Mouse (Mus musculus) midbrain, postnatal 0 days (tissue): Measurements from ENCODE around the gene Stk38. TPM values are rescaled to one million over a fixed set of nuclear protein-coding genes. Genes with fewer than 3 reads are reported as not detected.

Source experiments
- ATAC-seq: fragments of 200-750 bp; cut with Nextera tagmentation; 2 replicates; pipeline ENCODE4 v1.8.0; 2017; ENCODE audit warnings: moderate number of reproducible peaks, mild to moderate bottlenecking, moderate TSS enrichment, moderate library complexity; ENCODE audit not compliant: low FRiP score
- DNase-seq: peaks from one replicate; pipeline ENCODE4 v3.0.0-alpha.2; 2015; ENCODE audit warnings: low spot score
- H3K27ac ChIP-seq: fragments of 300-500 bp; sonication (generic); 2 replicates; pipeline ENCODE4 v1.5.1; 2014; ENCODE audit warnings: low read depth, mild to moderate bottlenecking, low read length, mixed read lengths
- H3K27me3 ChIP-seq: fragments of 300-500 bp; sonication (generic); 2 replicates; pipeline ENCODE4 v1.6.1; 2014; ENCODE audit warnings: low read length, control low read depth, mixed read lengths; ENCODE audit not compliant: insufficient read depth
- H3K36me3 ChIP-seq: fragments of 300-500 bp; sonication (generic); 2 replicates; pipeline ENCODE4 v1.6.1; 2014; ENCODE audit warnings: low read length, control low read depth, mixed read lengths; ENCODE audit not compliant: insufficient read depth
- H3K4me1 ChIP-seq: fragments of 300-500 bp; sonication (generic); 2 replicates; pipeline ENCODE4 v1.6.1; 2014; ENCODE audit warnings: mild to moderate bottlenecking, control low read depth, antibody characterized with exemption, low read length, mixed read lengths; ENCODE audit not compliant: insufficient read depth
- H3K4me2 ChIP-seq: fragments of 300-500 bp; sonication (generic); 2 replicates; pipeline ENCODE4 v1.6.1; 2014; ENCODE audit warnings: low read depth, mild to moderate bottlenecking, low read length, mixed read lengths; ENCODE audit not compliant: poor library complexity, severe bottlenecking
- H3K4me3 ChIP-seq: fragments of 300-500 bp; sonication (generic); 2 replicates; pipeline ENCODE4 v1.5.1; 2014; ENCODE audit warnings: low read depth, mild to moderate bottlenecking, low read length, moderate library complexity
- H3K9ac ChIP-seq: fragments of 300-500 bp; sonication (generic); replicated peaks from 2 replicates; pipeline ENCODE4 v1.6.1; 2014; ENCODE audit warnings: mild to moderate bottlenecking, low read length, moderate library complexity, mixed read lengths; ENCODE audit not compliant: poor library complexity, severe bottlenecking
- H3K9me3 ChIP-seq: fragments of 300-500 bp; sonication (generic); 2 replicates; pipeline ENCODE4 v1.6.1; 2016; ENCODE audit warnings: low read length, control low read depth
- CTCF ChIP-seq: IDR thresholded peaks from 2 replicates; pipeline ENCODE4 v1.5.1; 2016; ENCODE audit warnings: antibody characterized with exemption, mild to moderate bottlenecking
- WGBS: fragments of 180-500 bp; shearing (Covaris S2); extraction: QIAGEN DNeasy Blood & Tissue Kit; methylation state at CpG from one replicate; pipeline ENCODE4 v1.1.7; 2014; 5-methylcytosine and 5-hydroxymethylcytosine counted together
- polyA plus RNA-seq: library from polyadenylated mRNA; unstranded; fragments of >200 nt; fragmentation: Nextera tagmentation; extraction: Ambion mirVana; gene quantifications from 2 replicates; pipeline ENCODE4 v1.2.1, GENCODE M21; 2015
- total RNA-seq: library from RNA; depleted of rRNA; stranded (reverse); fragments of >200 nt; gene quantifications from 2 replicates; pipeline ENCODE4 v1.2.3, GENCODE M21; 2014; rRNA removed

The Stk38 gene
- total and polyA plus RNA-seq, 2 experiments from 2014 or later, result 44.2 to 47.9 TPM

DNA sequence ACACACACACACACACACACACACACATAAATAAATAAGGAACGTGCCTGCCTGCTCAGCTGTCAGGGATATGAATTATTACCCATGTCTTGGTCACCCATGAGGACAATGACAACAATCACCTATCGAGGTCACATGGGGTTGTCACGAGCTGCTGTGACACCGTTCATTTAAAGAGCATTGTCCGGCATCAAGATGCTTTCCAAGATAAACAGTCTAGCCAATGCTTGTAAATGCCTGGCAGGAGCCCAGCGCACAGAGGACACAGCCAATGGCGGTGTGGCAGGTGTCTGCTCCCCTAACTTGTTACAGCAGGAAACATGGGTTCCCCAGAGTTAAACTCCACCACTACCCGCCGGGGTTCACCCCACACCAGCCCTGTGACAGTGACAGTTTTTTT lies 79.8 kb downstream of the Stk38 start:
- ATAC-seq (no peak), DNase-seq (no peak)
- no peak for TF ChIP-seq CTCF
- Histone ChIP-seq H3K9ac (no peak overlapping the region), H3K27me3 (no peaks in the 10 kb centered on the region), H3K4me2 (no peak overlapping the region), H3K27ac (no peak overlapping the region), H3K4me1 (no peaks in the 10 kb centered on the region), H3K36me3 (no peaks in the 10 kb centered on the region), H3K9me3 (no peaks in the 10 kb centered on the region), H3K4me3 (no peak overlapping the region)
- WGBS, result 78% methylated on average over 9 of the region's 9 CpGs

DNA sequence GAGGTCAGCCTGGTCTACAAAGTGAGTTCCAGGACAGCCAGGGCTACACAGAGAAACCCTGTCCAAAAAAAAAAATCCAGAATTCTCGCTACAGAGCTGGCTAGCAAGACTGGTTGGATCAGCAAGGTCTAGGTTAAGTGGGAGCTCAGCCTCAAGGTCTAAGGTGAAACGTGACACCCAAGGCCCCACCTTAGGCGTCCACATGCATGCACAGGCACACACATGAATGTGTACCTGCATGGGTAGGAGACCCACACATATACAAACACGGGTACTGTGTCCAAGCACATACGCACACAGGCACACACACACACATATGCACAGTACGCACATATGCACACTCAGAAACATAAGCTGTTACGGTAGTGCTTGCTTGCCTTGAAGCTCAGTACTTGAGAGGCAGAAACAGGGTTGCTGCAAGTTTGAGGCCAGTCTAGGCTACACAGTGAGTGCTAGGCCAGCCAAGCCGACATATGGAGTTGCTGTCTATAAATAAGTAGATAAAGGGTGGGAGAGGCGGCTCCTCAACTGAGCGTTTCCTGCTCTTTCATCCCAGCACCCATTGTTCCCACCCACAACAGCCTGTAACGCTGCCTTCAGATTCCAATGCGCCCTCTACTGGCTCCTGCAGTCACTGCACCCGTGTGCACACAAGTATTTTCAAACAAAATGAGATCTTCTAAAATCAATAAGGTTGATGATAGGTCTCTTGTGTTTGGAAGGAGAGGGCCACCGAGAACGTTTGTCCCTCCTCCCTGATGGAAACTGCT lies 80.7 kb downstream of the Stk38 start:
- DNase-seq (peak; percentile 48), ATAC-seq (no peak)
- Histone ChIP-seq H3K9me3 (no peaks in the 10 kb centered on the region), H3K4me3 (no peak overlapping the region), H3K4me1 (no peaks in the 10 kb centered on the region), H3K36me3 (no peaks in the 10 kb centered on the region), H3K9ac (no peak overlapping the region), H3K4me2 (no peak overlapping the region), H3K27me3 (no peaks in the 10 kb centered on the region), H3K27ac (no peak overlapping the region)
- peak; percentile 84 for TF ChIP-seq CTCF
- 49% methylated on average over 15 of the region's 15 CpGs for WGBS

DNA sequence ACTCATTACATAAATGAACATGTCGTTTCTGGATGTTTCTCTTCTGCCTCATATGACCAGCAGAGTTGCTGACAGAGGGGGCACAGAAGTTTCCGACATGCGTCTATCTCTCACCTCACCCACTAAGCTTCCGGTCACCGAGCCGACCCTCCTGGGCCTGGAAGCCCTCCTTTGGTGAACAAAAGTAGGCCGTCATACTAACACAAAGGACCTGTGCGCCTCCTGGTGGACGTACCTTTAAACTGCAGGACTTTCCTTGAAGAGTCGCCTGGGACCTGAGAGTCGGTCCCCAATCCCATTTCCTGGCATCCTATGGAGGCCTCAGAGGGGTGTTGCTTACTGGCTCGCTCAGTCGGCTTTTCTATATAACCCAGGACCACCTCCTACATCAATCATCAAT lies 81.4 kb downstream of the Stk38 start:
- H3K4me2 ChIP-seq, result no peak overlapping the region
- no peak overlapping the region for H3K27ac ChIP-seq
- 13% methylated on average over 13 of the region's 13 CpGs for WGBS
- no peak overlapping the region for H3K9ac ChIP-seq
- H3K4me1 ChIP-seq, result no peaks in the 10 kb centered on the region
- DNase-seq (peak; percentile 85), ATAC-seq (no peak)
- no peaks in the 10 kb centered on the region for H3K27me3 ChIP-seq
- H3K9me3 ChIP-seq, result no peaks in the 10 kb centered on the region
- H3K36me3 ChIP-seq, result no peaks in the 10 kb centered on the region
- TF ChIP-seq CTCF, result peak; percentile 87
- no peak overlapping the region for H3K4me3 ChIP-seq

DNA sequence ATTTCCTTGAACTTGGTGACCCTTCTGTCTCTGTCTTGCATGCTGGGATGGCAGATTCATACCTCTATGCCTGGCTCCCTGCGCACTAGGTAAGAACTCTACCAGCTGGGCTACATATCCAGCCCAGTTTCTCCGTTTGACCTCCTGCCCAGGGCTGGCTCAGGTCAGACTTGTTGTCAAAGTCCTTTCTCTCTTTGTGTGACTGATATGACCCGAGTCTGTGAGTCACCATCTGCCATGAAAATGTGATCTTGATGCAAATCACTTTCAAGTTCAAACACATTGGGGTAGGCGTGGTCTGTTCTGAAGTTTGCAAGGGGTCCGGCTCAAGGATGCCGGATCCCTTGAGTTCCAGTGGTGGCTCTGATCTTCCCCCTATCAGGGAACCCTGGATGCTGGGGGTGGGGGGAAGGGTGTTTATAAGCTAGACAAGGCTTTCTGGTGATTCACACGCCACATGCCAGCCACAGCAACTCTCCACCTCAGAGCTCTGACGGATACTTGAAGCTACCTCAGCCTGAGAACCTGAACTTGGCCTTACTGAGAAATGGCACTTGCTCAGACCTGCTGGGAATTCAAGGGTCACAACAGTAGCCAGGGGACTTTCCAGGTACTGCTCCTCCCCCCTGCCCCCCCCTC lies 82.7 kb downstream of the Stk38 start:
- WGBS, result 87% methylated on average over 8 of the region's 8 CpGs
- DNase-seq (no peak), ATAC-seq (no peak)
- Histone ChIP-seq H3K9me3 (no peaks in the 10 kb centered on the region), H3K36me3 (no peaks in the 10 kb centered on the region), H3K4me2 (no peak overlapping the region), H3K4me1 (no peaks in the 10 kb centered on the region), H3K9ac (no peak overlapping the region), H3K4me3 (no peak overlapping the region), H3K27me3 (no peaks in the 10 kb centered on the region), H3K27ac (no peak overlapping the region)
- TF ChIP-seq CTCF, result no peak

DNA sequence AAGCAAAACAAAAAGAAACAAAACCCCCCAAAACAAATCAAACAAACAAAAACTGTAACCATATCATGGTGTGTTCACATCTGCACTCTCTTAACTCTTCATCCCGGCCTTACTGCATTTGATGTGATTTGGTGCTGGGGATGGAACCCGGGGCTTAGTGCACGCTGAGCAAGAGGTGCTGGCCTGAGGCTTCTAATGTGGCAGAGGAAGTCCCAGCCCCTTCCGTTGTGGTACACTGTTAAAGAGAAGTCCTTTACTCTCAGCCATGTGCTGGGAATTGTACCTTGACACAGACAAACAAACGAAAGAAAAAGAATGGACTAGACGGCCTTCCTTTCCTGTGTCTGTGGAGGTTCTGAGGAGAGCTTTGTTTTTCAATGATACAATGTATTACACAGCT lies 85.7 kb downstream of the Stk38 start:
- H3K36me3 ChIP-seq, result no peaks in the 10 kb centered on the region
- WGBS, result 77% methylated on average over 6 of the region's 6 CpGs
- no peak overlapping the region for H3K4me2 ChIP-seq
- no peak for TF ChIP-seq CTCF
- no peak overlapping the region for H3K9ac ChIP-seq
- no peaks in the 10 kb centered on the region for H3K9me3 ChIP-seq
- H3K27ac ChIP-seq, result no peak overlapping the region
- no peak overlapping the region for H3K4me3 ChIP-seq
- H3K4me1 ChIP-seq, result no peaks in the 10 kb centered on the region
- no peaks in the 10 kb centered on the region for H3K27me3 ChIP-seq
- DNase-seq (no peak), ATAC-seq (no peak)

DNA sequence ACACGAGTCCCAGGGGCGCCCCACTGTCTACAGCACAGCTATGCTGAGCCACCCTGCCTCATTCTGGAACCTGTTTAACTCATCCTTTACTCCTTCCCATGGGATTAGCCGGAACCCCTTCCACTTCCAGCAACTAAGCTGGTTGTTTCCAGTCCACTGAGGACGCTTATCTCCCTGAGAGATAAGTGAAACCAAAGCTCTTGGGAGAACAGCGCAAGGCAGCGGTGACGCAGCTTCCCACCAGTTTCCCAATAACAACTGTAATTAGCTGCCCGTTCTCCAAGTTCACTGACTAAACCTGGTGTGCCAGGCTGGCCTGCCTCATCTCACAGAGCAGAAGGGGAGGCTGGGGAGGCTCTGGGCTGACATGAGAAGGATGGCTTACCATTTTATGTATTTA lies 86.7 kb downstream of the Stk38 start:
- DNase-seq, result no peak
- no peak overlapping the region for H3K4me3 ChIP-seq
- no peaks in the 10 kb centered on the region for H3K36me3 ChIP-seq
- H3K27ac ChIP-seq, result no peak overlapping the region
- WGBS, result 66% methylated on average over 8 of the region's 8 CpGs
- H3K27me3 ChIP-seq, result no peaks in the 10 kb centered on the region
- H3K4me2 ChIP-seq, result no peak overlapping the region
- no peaks in the 10 kb centered on the region for H3K9me3 ChIP-seq
- no peak for TF ChIP-seq CTCF
- ATAC-seq, result no peak
- no peaks in the 10 kb centered on the region for H3K4me1 ChIP-seq
- no peak overlapping the region for H3K9ac ChIP-seq

Other genes with a start within 250 kb of the Stk38 start
- gene Mapk13, start 238.7 kb downstream of the Stk38 start, total RNA-seq, result 0.66 and 1.5 TPM in 2 replicates
- 1.0 and 1.1 TPM in 2 replicates for gene Mapk13, start 238.7 kb downstream of the Stk38 start, polyA plus RNA-seq
- gene Brpf3, start 206.9 kb downstream of the Stk38 start, total RNA-seq, result 14.9 and 21.5 TPM in 2 replicates
- 3.5 and 4.9 TPM in 2 replicates for gene Brpf3, start 206.9 kb downstream of the Stk38 start, polyA plus RNA-seq
- 0.05 and 0.14 TPM in 2 replicates for gene Pnpla1, start 149.6 kb downstream of the Stk38 start, total RNA-seq
- gene Pnpla1, start 149.6 kb downstream of the Stk38 start, polyA plus RNA-seq, result 0.07 TPM in 1 of 2 replicates, not detected in the other
- gene 4930539E08Rik, start 92.7 kb downstream of the Stk38 start, total RNA-seq, result 9.8 and 32.9 TPM in 2 replicates
- gene 4930539E08Rik, start 92.7 kb downstream of the Stk38 start, polyA plus RNA-seq, result 4.3 and 4.5 TPM in 2 replicates
- gene Pxt1, start 64.2 kb downstream of the Stk38 start, total RNA-seq, result 0.49 TPM in 1 of 2 replicates, not detected in the other
- 0.15 TPM in 1 of 2 replicates, not detected in the other for gene Pxt1, start 64.2 kb downstream of the Stk38 start, polyA plus RNA-seq
- gene Kctd20, start 56.0 kb downstream of the Stk38 start, total RNA-seq, result 60.0 and 64.9 TPM in 2 replicates
- 63.2 and 63.8 TPM in 2 replicates for gene Kctd20, start 56.0 kb downstream of the Stk38 start, polyA plus RNA-seq
- gene Srsf3, start 24.6 kb upstream of the Stk38 start, total RNA-seq, result 119 and 193 TPM in 2 replicates
- gene Srsf3, start 24.6 kb upstream of the Stk38 start, polyA plus RNA-seq, result 284 and 296 TPM in 2 replicates
- gene Cdkn1a, start 83.0 kb upstream of the Stk38 start, total RNA-seq, result 44.4 and 57.7 TPM in 2 replicates
- gene Cdkn1a, start 83.0 kb upstream of the Stk38 start, polyA plus RNA-seq, result 220 and 237 TPM in 2 replicates
- not detected in 2 replicates for gene Rab44, start 106.2 kb upstream of the Stk38 start, total RNA-seq
- not detected in 2 replicates for gene Rab44, start 106.2 kb upstream of the Stk38 start, polyA plus RNA-seq
- gene Cpne5, start 230.2 kb upstream of the Stk38 start, total RNA-seq, result 85.1 and 86.5 TPM in 2 replicates
- gene Cpne5, start 230.2 kb upstream of the Stk38 start, polyA plus RNA-seq, result 88.9 and 90.2 TPM in 2 replicates